In genomic region chr16:45659596-45659995, GRCm38 (mm10) we compare ENCODE assay signal across 20 mouse cellular contexts. TPM values are rescaled to one million over a fixed set of nuclear protein-coding genes. Genes with fewer than 3 reads are reported as not detected.
A peak's percentile ranks its signal among the peaks of the same experiment; 100 is the strongest.
DNase-seq lines count a peak whose midpoint lies in the region; ATAC-seq lines count a peak whose summit lies in the region.
"Had no signal": no experiment of that assay in that cellular context is flagged by ENCODE, and none has a peak within 500 bp of the region (broad histone marks: within the 10 kb centered on the region; RNA-seq: fewer than 3 reads in every experiment).

No protein-coding gene starts in this region.

- DNase-seq in cerebellum, postnatal 10 days, result no peak
- DNase-seq in left cerebral cortex, adult 11 months (ENCODE audit: low spot score), result peak; percentile 7
- no peak for DNase-seq in left cerebral cortex, postnatal 4 days
- peak; percentile 45 to 58 for DNase-seq in cerebellum, postnatal 25 days
- peak; percentile 50 for DNase-seq in right cerebral cortex, postnatal 25 days
- no peak for DNase-seq in hindbrain, embryonic 11.5 days (ENCODE audit: low spot score)
- no peak for DNase-seq in limb, embryonic 10.5 days (ENCODE audit: low spot score)
- DNase-seq: adrenal gland, postnatal 14 days; gastrocnemius, postnatal 36 days; kidney, adult 8-10 months; liver; lung, embryonic 14.5 days; midbrain, embryonic 14.5 days; thymus, adult 2 months had no signal

- H3K9ac ChIP-seq in hindbrain, embryonic 11.5 days (ENCODE audit: low read depth, low read length), result no peak overlapping the region
- H3K9ac ChIP-seq: lung, embryonic 14.5 days had no signal

- H3K9me3 ChIP-seq in hindbrain, embryonic 11.5 days (ENCODE audit: control insufficient read depth, low read length), result no peaks in the 10 kb centered on the region
- H3K9me3 ChIP-seq in limb, embryonic 10.5 days (replicated peaks), result no peaks in the 10 kb centered on the region
- H3K9me3 ChIP-seq: embryonic facial prominence, embryonic 10.5 days had no signal

- H3K4me2 ChIP-seq in hindbrain, embryonic 11.5 days (replicated peaks; ENCODE audit: low read depth, low read length), result no peak overlapping the region
- H3K4me2 ChIP-seq: lung, embryonic 14.5 days had no signal

- H3K27me3 ChIP-seq in hindbrain, embryonic 11.5 days (ENCODE audit: control insufficient read depth, insufficient read depth, low read length), result no peaks in the 10 kb centered on the region
- peaks cover 8% of the 10 kb centered on the region for H3K27me3 ChIP-seq in limb, embryonic 10.5 days (ENCODE audit: low read depth, poor library complexity, severe bottlenecking)

- intact Hi-C loops in left cerebral cortex, postnatal 4 days (cut with DNase I), result no loop called here

- no peaks in the 10 kb centered on the region for H3K4me1 ChIP-seq in hindbrain, embryonic 11.5 days (replicated peaks; ENCODE audit: control insufficient read depth, insufficient read depth, low read length)
- H3K4me1 ChIP-seq in limb, embryonic 10.5 days, result no peaks in the 10 kb centered on the region
- H3K4me1 ChIP-seq: embryonic facial prominence, embryonic 10.5 days had no signal

- 90% methylated on average over 4 of the region's 4 CpGs for WGBS in hindbrain, embryonic 11.5 days
- WGBS in limb, embryonic 10.5 days, result 92% methylated on average over 4 of the region's 4 CpGs

- ATAC-seq in cerebellum, adult (ENCODE audit: insufficient number of reproducible peaks, low FRiP score, low TSS enrichment), result peak; percentile 89
- no peak for ATAC-seq in hindbrain, embryonic 11.5 days (ENCODE audit: low FRiP score)
- ATAC-seq: forebrain, embryonic 16.5 days had no signal

- no peaks in the 10 kb centered on the region for H3K36me3 ChIP-seq in hindbrain, embryonic 11.5 days (ENCODE audit: control insufficient read depth, insufficient read depth, low read length)
- no peaks in the 10 kb centered on the region for H3K36me3 ChIP-seq in limb, embryonic 10.5 days
- H3K36me3 ChIP-seq: embryonic facial prominence, embryonic 10.5 days had no signal

- H3K4me3 ChIP-seq in hindbrain, embryonic 11.5 days (ENCODE audit: low read depth, low read length), result no peak overlapping the region
- no peak overlapping the region for H3K4me3 ChIP-seq in limb, embryonic 10.5 days
- H3K4me3 ChIP-seq: embryonic facial prominence, embryonic 10.5 days; erythroblast, embryonic 14.5 days had no signal

- H3K27ac ChIP-seq in hindbrain, embryonic 11.5 days (ENCODE audit: low read depth, low read length), result no peak overlapping the region
- H3K27ac ChIP-seq in limb, embryonic 10.5 days, result no peak overlapping the region
- H3K27ac ChIP-seq: embryonic facial prominence, embryonic 10.5 days; macrophage had no signal

RNA-seq across cellular contexts. Expression of gene BC016579, which starts 5.7 kb away (rescaled TPM):
- not detected for total RNA-seq in left cerebral cortex, postnatal 4 days (2021)
- 0.15 and 0.28 TPM in 2 replicates for polyA plus RNA-seq in hindbrain, embryonic 11.5 days (2014; fragmentation: Nextera tagmentation; extraction: Ambion mirVana)
- 0.11 TPM in 1 of 2 replicates, not detected in the other for polyA plus RNA-seq in limb, embryonic 10.5 days (2016; fragmentation: Nextera tagmentation; extraction: Ambion mirVana)
- total RNA-seq: adrenal gland, postnatal 14 days; gastrocnemius, postnatal 36 days had no signal
- polyA plus RNA-seq: erythroblast, embryonic 14.5 days; forebrain, embryonic 16.5 days; heart, embryonic 14.5 days; macrophage had no signal

RNA-seq across cellular contexts. Expression of gene Tmprss7, which starts 33.9 kb away (rescaled TPM):
- total RNA-seq in left cerebral cortex, postnatal 4 days (2021), result 1 to 10 TPM; 3.5 to 3.7 TPM
- polyA plus RNA-seq in hindbrain, embryonic 11.5 days (2014; fragmentation: Nextera tagmentation; extraction: Ambion mirVana), result 0.43 and 0.99 TPM in 2 replicates
- 0.18 TPM in 1 of 2 replicates, not detected in the other for polyA plus RNA-seq in limb, embryonic 10.5 days (2016; fragmentation: Nextera tagmentation; extraction: Ambion mirVana)
- total RNA-seq: gastrocnemius, postnatal 36 days had no signal
- polyA plus RNA-seq: erythroblast, embryonic 14.5 days; heart, embryonic 14.5 days; macrophage had no signal

RNA-seq across cellular contexts. Expression of gene Gcsam, which starts 49.4 kb away (rescaled TPM):
- total RNA-seq in left cerebral cortex, postnatal 4 days (2021), result not detected
- 0.07 and 0.34 TPM in 2 replicates for polyA plus RNA-seq in hindbrain, embryonic 11.5 days (2014; fragmentation: Nextera tagmentation; extraction: Ambion mirVana)
- not detected in 2 replicates for polyA plus RNA-seq in limb, embryonic 10.5 days (2016; fragmentation: Nextera tagmentation; extraction: Ambion mirVana)
- total RNA-seq: adrenal gland, postnatal 14 days had no signal
- polyA plus RNA-seq: erythroblast, embryonic 14.5 days; forebrain, embryonic 16.5 days; midbrain, embryonic 14.5 days had no signal

Comparison
In these comparisons a context has a peak if more than half of its experiments do, and no peak if none do; other contexts are left out.
1. DNase-seq: peak in left cerebral cortex, adult 11 months (single experiment), cerebellum, postnatal 25 days (2 of 2) and right cerebral cortex, postnatal 25 days (single experiment); none in cerebellum, postnatal 10 days (0 of 2), left cerebral cortex, postnatal 4 days (single experiment), hindbrain, embryonic 11.5 days (single experiment) and limb, embryonic 10.5 days (single experiment).